Mouse (Mus musculus): Measurements from ENCODE around the gene Ift122.
"Not testable (repeated sequence)": the region's sequence is repeated elsewhere in the genome, so short reads cannot be mapped to it uniquely, and the experiment has no call there.

The Ift122 gene

DNA sequence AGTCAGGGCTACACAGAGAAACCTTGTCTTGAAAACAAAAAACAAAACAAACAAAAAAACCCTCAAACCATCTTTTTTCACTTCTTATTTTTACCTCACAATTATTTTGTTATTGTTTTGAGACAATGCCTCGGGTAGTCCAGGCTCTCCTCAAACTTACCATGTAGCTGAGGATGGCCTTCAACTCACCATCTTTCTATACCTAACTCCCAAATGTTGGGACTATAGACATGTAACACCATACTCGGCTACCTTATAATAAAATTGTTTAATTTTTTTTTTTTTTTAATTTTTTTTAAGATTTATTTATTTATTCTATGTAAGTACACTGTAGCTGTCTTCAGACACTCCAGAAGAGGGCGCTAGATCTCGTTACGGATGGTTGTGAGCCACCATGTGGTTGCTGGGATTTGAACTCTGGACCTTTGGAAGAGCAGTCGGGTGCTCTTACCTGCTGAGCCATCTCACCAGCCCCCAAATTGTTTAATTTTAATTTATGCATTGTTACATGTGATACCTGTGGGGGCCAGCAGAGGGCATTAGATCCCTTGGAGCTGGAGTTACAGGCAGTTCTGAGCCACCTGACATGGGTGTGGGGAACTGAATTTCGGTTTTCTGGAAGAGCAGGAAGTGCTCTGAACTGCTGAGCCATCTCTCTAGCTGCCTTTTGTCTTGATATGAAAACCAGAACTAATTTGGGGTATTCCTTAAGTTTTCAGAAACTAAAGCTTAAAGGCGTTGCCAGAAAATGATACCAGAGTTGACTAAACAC is 6.4 kb upstream of the Ift122 start:
- in situ Hi-C loops (cut with MboI, MseI), result no loop called here

- in situ Hi-C loops (cut with MboI, MseI), result no loop called here
These were observed 4.5 kb upstream of the Ift122 start for GRCm38 (mm10) chr6:115848598-115849304.

DNA sequence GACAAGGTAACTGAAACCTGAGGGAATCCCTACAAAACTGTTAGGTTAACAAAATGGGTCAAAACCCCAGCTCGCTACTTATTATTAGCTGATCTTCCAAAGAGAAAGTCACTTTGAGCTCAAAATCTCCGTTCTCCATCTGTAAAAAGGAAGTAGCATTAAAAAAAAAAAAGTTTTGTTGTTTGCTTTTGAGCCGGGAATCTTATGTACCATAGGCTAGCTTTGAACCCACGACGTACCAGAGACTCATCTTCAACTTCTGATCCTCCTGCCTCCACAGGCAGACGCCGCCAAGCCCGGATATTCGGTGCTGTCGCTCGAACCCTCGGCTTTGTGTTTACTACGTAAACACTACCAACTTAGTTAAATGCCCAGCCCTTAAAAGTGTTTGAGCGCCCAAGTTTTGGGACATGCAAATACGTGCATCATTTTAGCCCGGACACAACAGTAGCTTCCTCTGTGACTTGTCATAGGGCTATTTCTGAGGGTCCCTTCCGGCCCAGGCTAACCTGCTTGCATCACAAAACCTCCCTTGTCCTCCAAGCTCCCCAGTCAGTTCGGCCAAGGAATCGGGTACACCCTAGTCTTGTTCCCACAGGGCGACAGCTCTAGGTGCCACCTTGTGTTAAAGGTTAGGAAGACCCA is 702 bp upstream of the Ift122 start:
- in situ Hi-C loops (cut with MboI, MseI), result no loop called here

GRCm38 (mm10) chr6:115853985-115854384 is 715 bp downstream of the Ift122 start:
- in situ Hi-C loops (cut with MboI, MseI), result no loop called here

DNA sequence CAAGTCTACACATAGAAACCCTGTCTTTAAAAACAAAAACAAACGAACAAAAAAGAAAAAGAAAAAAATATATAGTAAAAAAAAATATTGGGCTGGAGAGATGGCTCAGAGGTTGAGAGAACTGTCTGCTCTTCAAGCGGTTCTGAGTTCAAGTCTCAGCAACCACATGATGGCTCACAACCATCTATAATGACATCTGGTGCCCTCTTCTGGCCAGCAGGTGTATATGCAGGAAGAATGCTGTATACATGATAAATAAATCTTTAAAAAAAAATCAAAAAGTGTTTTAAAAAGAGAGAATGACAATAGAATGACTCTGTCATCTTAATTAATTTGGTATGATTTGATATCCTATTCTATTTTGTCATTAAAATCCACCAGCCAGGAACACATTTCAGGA is 1.2 kb downstream of the Ift122 start:
- in situ Hi-C loops (cut with MboI, MseI), result no loop called here

GRCm38 (mm10) chr6:115855733-115856360 is 2.6 kb downstream of the Ift122 start:
- in situ Hi-C loops (cut with MboI, MseI), result no loop called here

GRCm38 (mm10) chr6:115856361-115856745 is 3.1 kb downstream of the Ift122 start:
- in situ Hi-C loops (cut with MboI, MseI), result no loop called here

- in situ Hi-C loops (cut with MboI, MseI), result no loop called here
These were observed 6.0 kb downstream of the Ift122 start for GRCm38 (mm10) chr6:115859258-115859657.

DNA sequence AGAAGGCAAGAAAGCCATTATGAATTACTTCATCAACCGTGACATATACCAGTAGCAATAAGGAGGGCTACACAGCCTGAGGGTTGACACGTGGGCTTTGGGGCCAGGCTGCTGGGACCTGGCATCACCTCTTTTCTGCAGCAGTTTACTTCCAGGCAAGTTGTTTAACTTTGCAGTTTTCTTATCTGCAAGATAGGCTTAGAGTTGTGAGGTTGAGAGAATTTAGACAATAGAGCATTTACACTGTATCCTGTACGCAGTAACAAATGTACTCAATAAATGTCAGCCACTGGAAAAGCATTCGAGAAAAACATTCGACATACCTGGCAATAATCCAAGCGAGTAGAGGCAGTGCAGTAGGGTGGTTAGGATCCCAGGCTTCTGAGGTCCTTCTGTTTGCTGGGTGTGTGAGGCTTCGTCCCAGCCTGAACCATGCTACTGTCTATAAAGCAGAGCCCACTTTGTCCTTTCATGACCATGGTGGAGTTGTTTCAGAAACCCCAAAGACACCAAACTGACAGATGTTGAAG is 6.8 kb downstream of the Ift122 start:
- in situ Hi-C loops (cut with MboI, MseI), result no loop called here

- in situ Hi-C loops (cut with MboI, MseI), result no loop called here
These were observed 10.1 kb downstream of the Ift122 start for GRCm38 (mm10) chr6:115863340-115863841.

GRCm38 (mm10) chr6:115865246-115865645 is 12.0 kb downstream of the Ift122 start:
- in situ Hi-C loops (cut with MboI, MseI), result no loop called here

DNA sequence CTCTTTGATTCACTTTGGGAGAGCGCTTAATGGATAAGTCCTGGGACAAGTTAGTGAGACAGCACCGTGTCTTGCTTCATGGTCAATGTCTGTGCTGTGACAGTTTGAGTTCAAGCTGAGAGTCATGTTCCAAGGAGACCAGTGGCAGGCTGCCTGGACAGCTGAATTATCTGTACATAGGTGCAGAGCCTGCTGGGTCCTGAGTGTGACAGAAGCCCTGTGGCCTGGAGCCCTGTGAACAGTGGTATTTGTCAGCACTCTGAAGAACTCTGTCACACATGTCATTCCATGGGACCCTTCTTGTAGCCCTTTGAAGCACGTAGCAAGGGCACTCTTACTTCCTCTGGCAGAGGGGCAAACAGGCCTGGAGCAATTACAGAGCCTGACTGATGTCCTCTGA is 13.9 kb downstream of the Ift122 start:
- in situ Hi-C loops (cut with MboI, MseI), result not testable (repeated sequence)

DNA sequence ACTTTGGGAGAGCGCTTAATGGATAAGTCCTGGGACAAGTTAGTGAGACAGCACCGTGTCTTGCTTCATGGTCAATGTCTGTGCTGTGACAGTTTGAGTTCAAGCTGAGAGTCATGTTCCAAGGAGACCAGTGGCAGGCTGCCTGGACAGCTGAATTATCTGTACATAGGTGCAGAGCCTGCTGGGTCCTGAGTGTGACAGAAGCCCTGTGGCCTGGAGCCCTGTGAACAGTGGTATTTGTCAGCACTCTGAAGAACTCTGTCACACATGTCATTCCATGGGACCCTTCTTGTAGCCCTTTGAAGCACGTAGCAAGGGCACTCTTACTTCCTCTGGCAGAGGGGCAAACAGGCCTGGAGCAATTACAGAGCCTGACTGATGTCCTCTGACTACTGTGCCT is 18.0 kb downstream of the Ift122 start:
- in situ Hi-C loops (cut with MboI, MseI), result not testable (repeated sequence)

DNA sequence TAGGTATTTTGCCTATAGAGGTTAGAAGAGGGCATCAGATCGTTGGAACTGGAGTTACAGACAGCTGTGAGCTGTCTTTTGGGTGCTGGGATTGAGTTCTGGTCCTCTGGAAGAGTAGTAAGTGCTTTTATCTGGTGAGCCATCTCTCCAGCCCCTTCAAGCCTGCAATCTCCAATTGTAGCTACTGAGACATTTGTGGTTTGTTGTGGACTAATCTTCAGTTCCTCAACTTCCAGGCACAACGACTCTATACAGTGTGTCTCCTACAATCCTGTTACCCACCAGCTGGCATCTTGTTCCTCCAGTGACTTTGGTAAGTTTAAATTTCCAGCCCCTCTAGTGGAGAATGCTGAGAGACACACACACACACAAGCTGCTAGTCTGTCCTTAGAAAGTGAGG is 24.0 kb downstream of the Ift122 start:
- in situ Hi-C loops (cut with MboI, MseI), result no loop called here

GRCm38 (mm10) chr6:115878694-115879093 is 25.4 kb downstream of the Ift122 start:
- in situ Hi-C loops (cut with MboI, MseI), result no loop called here

- in situ Hi-C loops (cut with MboI, MseI), result no loop called here
These were observed 26.5 kb downstream of the Ift122 start for GRCm38 (mm10) chr6:115879736-115880135.

DNA sequence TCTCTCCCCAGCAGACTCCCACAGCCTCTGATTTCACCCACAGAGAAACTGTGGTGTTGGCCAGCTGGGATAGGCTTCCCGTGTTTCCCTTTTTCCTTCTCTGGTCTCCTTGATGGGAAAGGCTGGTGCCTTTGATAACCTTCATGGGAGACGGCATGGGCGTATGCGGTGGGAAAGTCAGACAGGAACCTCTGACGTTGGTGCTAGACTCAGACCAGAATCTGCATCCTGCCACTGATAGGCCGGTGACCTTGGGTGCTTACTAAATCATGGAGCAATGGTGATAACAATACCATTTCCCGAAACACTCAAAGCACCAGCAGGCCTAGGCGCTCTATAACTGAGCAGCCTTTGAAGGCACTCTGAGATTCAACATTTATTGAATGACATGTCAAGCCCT is 27.5 kb downstream of the Ift122 start:
- in situ Hi-C loops (cut with MboI, MseI), result no loop called here

DNA sequence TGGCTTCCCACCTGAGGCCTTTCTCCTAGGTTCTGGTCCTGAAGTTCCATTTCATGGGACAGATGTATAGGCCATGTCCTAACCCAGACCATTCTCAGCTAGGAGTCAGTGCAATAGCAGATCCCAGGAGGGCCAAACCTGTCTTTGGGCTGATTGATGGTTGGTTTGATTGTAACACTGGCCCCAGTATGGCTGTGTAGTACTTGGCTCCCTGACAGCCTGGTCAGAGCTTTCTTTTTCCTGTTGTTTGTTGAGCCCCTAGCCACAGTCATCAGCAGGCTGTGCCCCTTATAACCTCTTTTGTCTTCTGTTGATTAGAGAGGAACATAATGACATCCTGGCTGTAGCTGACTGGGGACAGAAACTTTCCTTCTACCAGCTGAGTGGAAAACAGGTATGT is 30.7 kb downstream of the Ift122 start:
- in situ Hi-C loops (cut with MboI, MseI), result no loop called here

DNA sequence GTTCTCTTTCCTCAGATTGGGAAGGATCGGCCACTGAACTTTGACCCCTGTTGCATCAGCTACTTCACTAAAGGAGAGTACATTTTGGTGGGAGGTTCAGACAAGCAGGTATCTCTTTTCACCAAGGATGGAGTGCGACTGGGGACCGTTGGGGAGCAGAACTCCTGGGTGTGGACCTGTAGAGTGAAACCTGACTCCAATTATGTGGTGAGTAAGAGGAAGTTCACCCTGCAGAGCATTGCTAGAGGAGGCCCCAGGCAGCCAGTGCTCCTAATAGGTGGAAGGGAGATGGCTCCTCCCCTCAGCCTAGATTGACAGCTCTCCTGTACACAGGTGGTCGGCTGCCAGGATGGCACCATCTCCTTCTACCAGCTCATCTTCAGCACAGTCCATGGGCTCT is 33.6 kb downstream of the Ift122 start:
- in situ Hi-C loops (cut with MboI, MseI), result no loop called here

DNA sequence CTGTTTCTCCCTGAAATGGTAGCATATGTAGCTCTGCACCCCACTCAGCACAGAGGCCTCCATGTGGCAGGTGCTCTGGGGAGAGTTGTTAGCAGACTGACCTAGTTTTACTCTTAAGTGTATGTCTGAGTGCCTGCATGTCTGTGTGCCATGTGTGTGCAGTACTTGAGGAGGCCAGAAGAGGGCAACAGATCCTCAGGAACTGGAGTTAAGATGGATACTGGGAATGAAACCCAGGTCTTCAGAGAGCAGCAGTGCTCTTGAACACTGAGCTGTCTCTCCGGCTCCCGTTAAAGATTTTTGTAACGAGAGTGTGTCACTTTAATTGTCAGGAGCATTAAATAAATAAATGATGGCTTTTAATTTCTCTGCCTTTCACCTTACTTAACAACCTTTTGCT is 35.0 kb downstream of the Ift122 start:
- in situ Hi-C loops (cut with MboI, MseI), result no loop called here

GRCm38 (mm10) chr6:115890601-115891000 is 37.3 kb downstream of the Ift122 start:
- in situ Hi-C loops (cut with MboI, MseI), result loop anchor here (5.0 kb wide), 2 partner anchors 117 to 242 kb away; no protein-coding TSS in a partner anchor

GRCm38 (mm10) chr6:115891061-115891460 is 37.8 kb downstream of the Ift122 start:
- in situ Hi-C loops (cut with MboI, MseI), result loop anchor here (5.0 kb wide), 2 partner anchors 116 to 241 kb away; no protein-coding TSS in a partner anchor
